Mouse (Mus musculus): ENCODE results near the gene Gm10300. TPM values are rescaled to one million over a fixed set of nuclear protein-coding genes. Genes with fewer than 3 reads are reported as not detected.

Gm10300 gene
- total and polyA plus RNA-seq, 3 experiments, result 0.08 TPM; not detected in 2

GRCm38 (mm10) chr4:132037137-132037536, 37.4 kb upstream of the Gm10300 start:
- Histone ChIP-seq H3K9ac (ENCODE audit: insufficient read depth, low read depth) (no peak overlapping the region), H3K36me3 (replicated peaks in 1 of 2; ENCODE audit: control insufficient read depth in 1 of 2, insufficient read depth in 1 of 2, low read length in 1 of 2) (no peaks in the 10 kb centered on the region), H3K79me2 (replicated peaks; ENCODE audit: control insufficient read depth, extremely low read depth, insufficient read depth, poor library complexity, severe bottlenecking) (no peaks in the 10 kb centered on the region), H3K4me1 (ENCODE audit: control insufficient read depth in 1 of 2, insufficient read depth in 2 of 2) (peaks cover 4 to 24% of the 10 kb centered on the region in 2 experiments), H3K4me2 (ENCODE audit: insufficient read depth, low read depth, poor library complexity, severe bottlenecking) (peak overlapping the region; percentile 55; the same call in 1 of the 2 replicates), H3K27me3 (replicated peaks) (no peaks in the 10 kb centered on the region), H3K9me3 (replicated peaks; ENCODE audit: low read length) (no peaks in the 10 kb centered on the region), H3K4me3 (replicated peaks in 1 of 3; ENCODE audit: low read depth in 2 of 3, low read length in 2 of 3, poor library complexity in 1 of 3) (no peak overlapping the region), H3K27ac (ENCODE audit: insufficient read depth, low read depth) (no peak overlapping the region)
- DNase-seq (ENCODE audit: extremely low read depth), result no peak
- TF ChIP-seq NELFE (IDR thresholded peaks at IDR 0.05; ENCODE audit: low read depth, low read length), result no peak
- no peak for TF ChIP-seq HCFC1 (IDR thresholded peaks at IDR 0.05; ENCODE audit: low read depth, low read length)
- no peak for TF ChIP-seq JUND (conservative IDR thresholded peaks at IDR 0.05; ENCODE audit: low read depth, low read length)
- no peak for TF ChIP-seq ZNF384 (IDR thresholded peaks at IDR 0.05; ENCODE audit: low read depth, low read length)
- TF ChIP-seq ELF1 (IDR thresholded peaks at IDR 0.05; ENCODE audit: low read depth, low read length), result no peak
- no peak for TF ChIP-seq USF1 (IDR thresholded peaks at IDR 0.05; ENCODE audit: low read depth, low read length)
- no peak for TF ChIP-seq GABPA (IDR thresholded peaks at IDR 0.05; ENCODE audit: insufficient replicate concordance, low read depth, low read length)
- no peak for TF ChIP-seq ZC3H11A (IDR thresholded peaks at IDR 0.05; ENCODE audit: low read depth, low read length)
- TF ChIP-seq SIN3A (IDR thresholded peaks at IDR 0.05; ENCODE audit: low read length), result 0 out of 2 replicates have a peak, but pooled peaks have one; percentile 50
- TF ChIP-seq RCOR1 (conservative IDR thresholded peaks at IDR 0.05; ENCODE audit: low read depth, low read length), result no peak
- no peak for TF ChIP-seq JUN (IDR thresholded peaks at IDR 0.05; ENCODE audit: insufficient read depth, low read depth, low read length)
- no peak for TF ChIP-seq USF2 (conservative IDR thresholded peaks at IDR 0.05; ENCODE audit: low read depth, low read length)
- no peak for TF ChIP-seq CHD1 (IDR thresholded peaks at IDR 0.05; ENCODE audit: low read depth, low read length)
- no peak for TF ChIP-seq BHLHE40 (IDR thresholded peaks at IDR 0.05; ENCODE audit: low read depth, low read length)
- peak; percentile 86 for TF ChIP-seq MEF2A (IDR thresholded peaks at IDR 0.05; ENCODE audit: borderline replicate concordance, low read depth, low read length)
- TF ChIP-seq IRF4 (IDR thresholded peaks at IDR 0.05; ENCODE audit: low read depth, low read length), result no peak
- TF ChIP-seq E2F4 (IDR thresholded peaks at IDR 0.05; ENCODE audit: insufficient replicate concordance, low read depth, low read length), result no peak
- TF ChIP-seq CHD2 (IDR thresholded peaks at IDR 0.05; ENCODE audit: low read length), result no peak
- no peak for TF ChIP-seq POLR2AphosphoS2 (IDR thresholded peaks at IDR 0.05; ENCODE audit: low read depth, low read length)
- no peak for TF ChIP-seq RAD21 (IDR thresholded peaks at IDR 0.05; ENCODE audit: low read depth, low read length)
- TF ChIP-seq TBP (conservative IDR thresholded peaks at IDR 0.05; ENCODE audit: low read depth, low read length), result no peak
- peak; percentile 18; the same call in 1 of the 2 replicates for TF ChIP-seq EP300 (IDR thresholded peaks at IDR 0.05; ENCODE audit: low read length)
- TF ChIP-seq TCF12 (IDR thresholded peaks at IDR 0.05; ENCODE audit: low read depth, low read length), result peak; percentile 41; the same call in 1 of the 2 replicates
- no peak for TF ChIP-seq UBTF (IDR thresholded peaks at IDR 0.05; ENCODE audit: low read depth, low read length)
- no peak for TF ChIP-seq ZKSCAN1 (IDR thresholded peaks at IDR 0.05; ENCODE audit: borderline replicate concordance, low read depth, low read length)
- TF ChIP-seq MAX (IDR thresholded peaks at IDR 0.05; ENCODE audit: low read length), result no peak
- no peak for TF ChIP-seq MAZ (IDR thresholded peaks at IDR 0.05; ENCODE audit: low read depth, low read length)
- no peak for TF ChIP-seq CTCF (conservative IDR thresholded peaks at IDR 0.05 in 1 of 2, IDR thresholded peaks at IDR 0.05 in 1 of 2; ENCODE audit: low read depth in 2 of 2, low read length in 2 of 2)
- TF ChIP-seq POLR2A (IDR thresholded peaks at IDR 0.05; ENCODE audit: low read depth, low read length), result no peak
- peak; percentile 36; the same call in 1 of the 2 replicates for TF ChIP-seq ETS1 (conservative IDR thresholded peaks at IDR 0.05; ENCODE audit: low read depth, low read length)
- TF ChIP-seq PAX5 (IDR thresholded peaks at IDR 0.05; ENCODE audit: low read length), result no peak
- in situ Hi-C loops (cut with MboI; ENCODE audit: low pct_ligation_motif_present, low pct_unique_long_range_greater_than_20kb, low sequenced_read_pairs) (no loop called here), dilution Hi-C loops (cut with MboI; ENCODE audit: extremely low pct_ligation_motif_present, extremely low pct_unique_long_range_greater_than_20kb, low sequenced_read_pairs) (no loop called here)

All from CH12.LX (cell line).